Mouse (Mus musculus): ENCODE data around the gene Ms4a5.

- TF ChIP-seq CTCF (IDR thresholded peaks at IDR 0.05; ENCODE audit: control insufficient read depth, insufficient read depth, insufficient read length): no peak
- TF ChIP-seq MYOD1 (IDR thresholded peaks at IDR 0.05; ENCODE audit: control insufficient read depth, insufficient read length, low read depth): no peak
- TF ChIP-seq MAX (IDR thresholded peaks at IDR 0.05): no peak
These were observed 51.3 kb downstream of the Ms4a5 start, which contains the start of gene Ms4a12 for GRCm38 (mm10) chr19:11232348-11232747.

All from C2C12 (cell line).